Mouse (Mus musculus) cerebellum, postnatal 14 days (tissue): ENCODE measurements at regions not wholly inside any gene's neighbourhood (a gene's known extent, or its start where the extent isn't known, plus 50 kb on each side); places are given as distances from the start of the nearest gene placed in this dataset.

Source experiments
- DNase-seq, 2 experiments: peaks; one replicate each; pipeline ENCODE4 v3.0.0; 2021; ENCODE audit warnings: mixed read lengths in 2 of 2

DNA sequence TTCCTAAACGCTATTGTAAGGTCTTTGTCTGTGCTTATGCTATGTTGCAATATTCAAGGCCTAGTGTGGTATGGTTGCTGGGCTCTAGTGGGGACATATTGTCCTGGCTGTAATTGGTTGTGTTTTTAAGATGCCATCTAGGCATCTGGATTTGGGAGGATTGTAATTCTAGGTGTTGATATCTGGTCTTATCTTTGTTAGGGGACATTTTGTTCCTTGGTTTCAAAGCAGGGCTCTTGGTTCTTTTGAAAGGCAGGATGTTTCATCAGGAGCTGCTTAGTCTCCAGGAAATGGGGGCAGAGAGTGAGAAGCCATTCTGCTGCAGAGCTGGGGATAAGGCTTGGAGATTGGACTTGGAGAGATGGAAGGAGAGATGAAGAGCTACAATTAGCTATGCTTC, 194.7 kb upstream of the Usp24 start:
- DNase-seq, result no peak

DNA sequence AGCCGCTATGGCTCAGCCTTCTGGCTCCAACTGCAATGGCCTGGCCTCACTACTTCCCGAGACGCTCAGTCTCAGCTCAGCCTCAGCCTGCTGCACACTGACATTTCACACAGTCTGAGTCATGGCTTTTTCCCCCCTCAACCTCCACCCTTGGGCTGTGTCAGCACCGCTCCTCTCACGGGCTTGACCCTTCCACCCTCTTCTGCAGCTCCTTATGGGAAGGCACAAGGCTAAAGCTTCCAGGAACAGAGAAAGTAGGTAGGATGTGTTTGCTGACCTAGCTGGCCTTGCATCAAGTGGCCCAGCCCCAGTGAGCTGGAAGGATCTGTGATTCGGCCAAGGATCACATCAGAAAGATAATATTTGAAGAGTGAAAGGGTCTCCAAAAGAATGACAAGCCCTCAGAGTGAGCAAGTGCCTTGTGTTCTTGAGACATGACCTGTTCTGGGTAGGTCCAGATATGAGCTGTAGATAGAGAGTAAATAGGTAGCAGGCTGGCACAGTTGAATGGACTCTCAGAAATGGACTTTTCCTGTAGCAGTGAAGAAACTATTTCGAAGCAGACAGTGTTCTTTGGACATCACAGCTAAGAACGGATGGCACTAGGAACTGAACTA, 192.9 kb upstream of the Usp24 start:
- no peak for DNase-seq

DNA sequence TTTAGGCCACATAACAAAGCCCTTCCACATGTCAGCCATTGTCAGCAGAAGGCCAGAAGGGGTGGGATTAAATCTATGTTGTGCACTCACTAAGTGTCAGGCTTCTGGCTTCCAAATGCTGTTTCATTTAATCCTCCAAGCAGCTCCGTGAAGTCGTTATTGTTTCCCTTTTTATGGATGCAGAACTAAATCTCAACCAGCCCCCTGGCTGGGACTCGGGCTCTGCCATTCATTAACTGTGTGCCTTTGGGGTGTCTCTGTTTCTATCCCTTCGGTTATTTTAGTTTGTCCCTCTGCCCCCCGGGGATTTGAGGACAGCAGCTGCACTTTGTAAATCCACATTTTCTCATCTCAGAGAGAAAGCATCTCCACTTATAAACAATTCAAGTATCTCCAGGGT, 188.8 kb upstream of the Usp24 start:
- DNase-seq, result no peak

DNA sequence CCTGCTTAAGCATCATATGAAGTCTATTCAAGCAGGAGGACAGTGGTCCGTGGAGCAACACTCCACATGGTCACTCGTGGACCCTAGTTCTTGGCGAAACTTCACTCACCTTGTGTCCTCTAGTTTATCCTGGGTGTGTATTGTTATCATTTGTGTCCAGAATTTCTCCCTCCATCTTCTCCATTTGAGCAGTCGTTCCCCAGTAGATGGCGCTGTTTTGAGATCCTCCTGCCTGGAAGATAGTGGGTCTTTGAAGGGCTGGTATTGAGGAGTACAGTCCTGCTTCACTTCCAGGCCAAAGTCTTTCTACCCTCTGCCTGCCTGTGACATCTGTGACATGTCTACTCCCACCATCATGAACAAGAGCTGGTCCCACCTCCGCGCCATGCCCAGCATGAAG, 188.4 kb upstream of the Usp24 start:
- peak; percentile 43 to 64 for DNase-seq

DNA sequence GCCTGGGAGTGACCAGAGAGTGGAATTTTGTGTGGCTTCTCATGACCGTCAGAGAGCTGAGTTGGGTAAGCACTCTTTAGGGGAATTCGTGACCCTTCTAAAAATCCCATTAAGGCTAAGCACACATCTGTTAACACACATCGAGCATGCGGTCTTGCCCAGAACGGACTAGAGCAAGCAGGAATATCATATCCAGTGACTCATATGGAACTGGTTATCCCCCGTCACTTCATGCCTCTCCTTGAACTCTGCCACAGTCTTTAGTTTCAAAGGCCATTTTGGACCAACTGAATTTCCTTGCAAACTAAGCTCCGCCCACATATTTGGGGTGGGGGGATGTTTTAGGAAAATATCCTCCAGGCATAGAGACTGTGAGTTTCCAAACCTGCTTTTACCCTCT, 186.7 kb upstream of the Usp24 start:
- DNase-seq, result no peak

DNA sequence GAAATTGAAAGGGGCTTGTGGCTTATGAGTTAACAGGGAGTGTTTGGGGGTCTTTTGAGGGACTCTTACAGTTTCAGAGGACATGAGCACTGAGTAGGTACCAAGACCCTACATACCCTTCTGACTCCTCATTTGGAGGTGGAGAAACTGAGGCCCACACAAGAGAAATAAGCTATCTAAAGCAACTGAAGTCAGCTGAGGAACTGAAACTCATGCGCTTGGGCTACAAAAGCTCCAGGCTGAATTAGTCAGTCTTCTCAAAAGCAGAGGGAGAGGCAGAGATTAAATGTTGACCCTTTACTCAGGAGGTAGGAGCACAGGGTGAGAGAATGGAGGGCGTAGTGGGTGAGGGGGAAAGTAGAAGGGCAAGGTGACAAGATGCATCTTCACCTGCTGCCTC, 186.2 kb upstream of the Usp24 start:
- DNase-seq, result no peak

DNA sequence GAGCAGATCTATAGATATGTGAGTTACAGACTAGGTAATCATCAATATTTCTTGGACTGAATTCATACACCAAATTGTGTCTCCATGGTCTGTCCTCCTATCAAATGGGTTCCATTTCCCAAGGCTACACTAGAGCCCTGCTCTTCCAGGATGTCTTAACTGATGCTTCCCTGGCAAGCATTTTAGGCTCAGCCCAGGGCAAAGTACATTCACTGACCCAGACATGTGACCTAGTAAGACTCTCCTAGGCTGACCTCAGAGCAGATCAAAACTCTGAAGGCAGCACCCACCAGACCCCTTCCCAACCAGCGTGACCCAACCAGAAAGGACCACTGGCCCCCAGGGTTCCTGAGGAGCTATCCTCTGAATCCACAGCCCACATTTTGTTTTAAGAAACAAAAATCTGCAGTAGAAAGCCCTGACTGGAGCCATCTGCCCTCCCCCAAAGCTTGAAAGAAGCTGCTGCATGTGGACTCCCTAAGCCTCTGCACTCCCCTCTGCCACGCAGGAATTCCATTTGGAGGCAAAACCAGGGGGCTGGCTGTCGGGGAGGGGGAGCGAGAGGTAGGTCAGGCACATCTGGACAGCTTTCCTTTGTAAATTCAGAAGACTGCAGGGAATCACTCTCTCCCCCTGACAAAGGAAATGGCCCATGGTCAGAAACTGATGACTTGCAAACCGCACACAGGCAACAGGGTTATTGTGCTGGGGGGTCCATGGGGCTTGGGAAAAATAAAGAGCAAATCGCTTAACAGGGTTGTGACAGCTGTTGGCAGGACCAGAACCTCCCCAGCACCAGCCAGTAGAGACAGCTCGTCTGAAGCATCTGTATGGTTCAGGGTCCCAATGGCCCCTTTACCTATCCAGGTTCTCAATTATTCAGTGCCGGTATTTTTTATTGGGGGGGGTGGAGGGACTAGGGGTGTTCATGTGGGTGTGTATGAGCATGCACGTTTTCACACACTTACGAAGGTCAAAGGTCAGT, 182.0 kb upstream of the Usp24 start:
- no peak for DNase-seq

DNA sequence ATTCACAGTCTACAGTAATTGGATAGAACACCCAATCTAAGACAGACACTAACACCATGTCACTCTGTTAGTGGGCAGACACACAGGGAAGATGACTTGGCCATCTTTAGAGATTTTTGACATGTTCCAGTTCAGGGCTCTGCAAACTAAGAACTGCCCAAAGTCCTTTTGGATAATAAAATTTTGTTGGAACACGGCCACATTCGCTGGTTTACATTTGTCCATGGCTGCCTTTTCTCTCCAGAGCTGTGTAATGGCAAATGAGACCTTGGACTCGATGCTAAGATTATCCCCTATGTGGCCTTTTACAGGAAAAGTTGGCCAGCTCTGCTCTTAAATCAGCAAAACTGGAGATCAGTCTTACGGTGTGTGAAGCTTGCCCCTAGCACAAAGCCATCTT, 173.3 kb upstream of the Usp24 start:
- DNase-seq, result no peak

DNA sequence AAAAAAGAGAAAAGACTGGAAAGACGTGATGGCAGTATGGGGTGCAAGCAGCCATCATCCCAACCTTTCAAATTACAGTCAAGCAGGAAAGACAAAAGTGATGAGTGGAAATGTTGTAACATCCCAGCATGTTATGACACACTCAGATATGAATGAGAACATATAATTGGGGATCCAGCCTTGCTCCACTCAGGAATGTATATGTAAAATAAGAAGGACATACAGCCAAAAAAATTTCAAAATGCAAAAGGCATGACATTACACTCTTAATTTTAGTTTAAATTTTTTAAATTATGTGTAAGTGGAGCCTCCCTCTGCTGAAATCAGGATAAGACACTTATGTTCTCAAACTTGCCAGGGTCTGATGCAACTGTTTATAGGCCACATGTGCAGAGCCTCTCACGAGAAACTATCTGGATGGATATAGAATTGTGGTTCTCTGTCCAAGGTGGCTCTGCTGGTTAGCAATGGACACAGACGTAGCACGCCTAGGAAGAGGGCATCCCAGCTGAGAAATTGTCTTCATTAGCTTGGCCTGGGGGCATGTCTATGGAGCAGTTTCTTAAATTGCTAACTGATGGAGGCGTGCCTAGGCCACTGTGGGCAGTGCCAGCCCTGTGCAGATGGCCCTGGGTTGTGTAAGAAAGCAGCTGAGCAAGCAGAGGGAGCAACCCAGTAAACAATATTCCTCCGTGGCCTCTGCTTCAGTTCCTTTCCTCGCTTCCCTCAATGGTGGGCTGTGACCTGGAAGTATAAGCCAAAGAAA, 171.5 kb upstream of the Usp24 start:
- DNase-seq, result peak; percentile 33 to 38

DNA sequence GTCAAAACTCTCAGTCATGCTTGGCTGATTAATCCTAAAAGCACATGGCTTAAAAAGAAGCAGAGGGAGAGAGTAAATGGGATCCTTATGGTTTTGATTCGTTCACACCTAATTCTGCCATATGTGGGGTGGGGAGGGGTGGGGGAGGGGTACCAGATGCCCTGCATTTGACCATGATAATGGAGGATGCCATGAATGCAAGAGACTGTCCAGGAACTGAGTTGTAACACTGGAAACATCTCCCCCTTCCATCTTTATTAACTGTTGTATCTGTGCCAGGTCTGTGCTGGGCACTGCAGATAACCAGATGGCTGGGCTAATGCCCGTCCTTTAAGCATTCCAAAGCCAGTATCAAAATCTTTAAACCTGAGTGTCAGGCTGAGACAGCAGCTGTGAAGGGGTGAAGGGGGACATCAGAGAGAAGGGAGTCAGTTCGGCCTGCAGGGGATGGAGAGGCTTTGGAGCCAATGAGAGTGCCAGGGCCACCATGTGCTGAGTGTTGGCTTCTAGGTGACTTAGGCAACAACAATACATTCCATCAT, 169.0 kb upstream of the Usp24 start:
- DNase-seq, result peak; percentile 44 to 58

DNA sequence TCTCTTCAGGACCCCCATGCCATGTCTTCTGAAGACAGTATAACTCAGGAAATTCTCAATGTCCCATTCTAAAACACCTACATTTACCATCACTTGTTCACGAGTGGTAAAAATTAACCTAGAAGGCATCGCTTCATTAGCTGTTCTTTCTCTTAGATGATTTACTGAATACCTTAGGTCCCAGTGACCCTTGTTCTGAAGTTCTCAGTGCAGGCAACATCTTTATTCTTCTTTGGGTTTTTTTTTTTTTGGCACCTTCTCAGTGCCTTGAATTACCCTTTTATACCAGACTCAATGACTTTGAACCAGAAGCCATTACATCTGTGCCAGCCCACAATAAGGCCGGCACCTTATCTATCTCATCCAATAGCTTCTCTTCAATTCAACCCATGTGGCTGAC, 167.1 kb upstream of the Usp24 start:
- DNase-seq, result no peak

DNA sequence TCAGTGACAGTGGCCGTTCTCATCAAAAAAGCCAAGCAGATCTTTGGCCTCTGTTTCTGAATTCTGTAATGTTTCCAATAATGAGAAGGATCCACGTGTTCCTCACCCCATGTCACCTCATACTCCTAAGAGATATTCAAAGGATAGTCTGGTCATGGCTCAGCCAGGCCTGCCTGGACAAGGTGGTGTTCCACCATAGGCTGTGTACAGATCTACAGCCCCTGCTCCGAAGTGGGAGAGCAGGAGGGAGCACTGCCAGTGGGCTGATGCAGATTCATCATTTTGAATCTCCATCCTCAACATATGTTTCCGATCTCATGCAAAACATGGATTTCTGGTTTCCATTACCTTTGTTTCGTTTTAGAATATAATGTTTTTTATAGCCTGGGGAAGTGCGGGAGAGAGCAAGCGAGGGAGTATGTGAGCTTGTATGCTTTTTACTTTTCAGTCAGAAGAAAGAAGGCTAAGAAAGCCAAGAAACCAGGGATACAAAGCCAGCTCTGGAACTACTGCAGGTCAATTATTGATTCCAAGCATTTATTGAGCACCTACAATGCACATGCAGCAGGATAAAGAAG, 166.5 kb upstream of the Usp24 start:
- DNase-seq, result no peak

DNA sequence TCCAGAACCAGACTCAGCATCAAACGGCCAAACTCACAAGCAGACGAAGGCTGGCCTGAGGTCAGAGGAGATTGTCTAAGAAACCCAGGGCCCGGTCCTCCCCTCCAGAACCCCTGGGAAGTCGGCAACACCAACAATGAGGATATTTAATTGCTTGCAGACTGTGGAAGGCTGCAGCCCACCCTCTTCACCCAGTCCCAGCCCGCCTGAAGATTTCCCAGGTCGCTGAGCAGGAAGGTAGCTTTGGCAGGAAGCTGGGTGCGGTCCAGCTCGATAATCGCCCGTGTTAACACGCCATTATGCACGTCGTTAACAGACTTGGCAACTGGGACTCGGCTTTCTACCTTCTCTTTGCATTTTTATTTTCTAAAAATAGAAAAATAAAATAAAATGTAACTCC, 165.2 kb upstream of the Usp24 start:
- DNase-seq, result peak; percentile 12 to 28

DNA sequence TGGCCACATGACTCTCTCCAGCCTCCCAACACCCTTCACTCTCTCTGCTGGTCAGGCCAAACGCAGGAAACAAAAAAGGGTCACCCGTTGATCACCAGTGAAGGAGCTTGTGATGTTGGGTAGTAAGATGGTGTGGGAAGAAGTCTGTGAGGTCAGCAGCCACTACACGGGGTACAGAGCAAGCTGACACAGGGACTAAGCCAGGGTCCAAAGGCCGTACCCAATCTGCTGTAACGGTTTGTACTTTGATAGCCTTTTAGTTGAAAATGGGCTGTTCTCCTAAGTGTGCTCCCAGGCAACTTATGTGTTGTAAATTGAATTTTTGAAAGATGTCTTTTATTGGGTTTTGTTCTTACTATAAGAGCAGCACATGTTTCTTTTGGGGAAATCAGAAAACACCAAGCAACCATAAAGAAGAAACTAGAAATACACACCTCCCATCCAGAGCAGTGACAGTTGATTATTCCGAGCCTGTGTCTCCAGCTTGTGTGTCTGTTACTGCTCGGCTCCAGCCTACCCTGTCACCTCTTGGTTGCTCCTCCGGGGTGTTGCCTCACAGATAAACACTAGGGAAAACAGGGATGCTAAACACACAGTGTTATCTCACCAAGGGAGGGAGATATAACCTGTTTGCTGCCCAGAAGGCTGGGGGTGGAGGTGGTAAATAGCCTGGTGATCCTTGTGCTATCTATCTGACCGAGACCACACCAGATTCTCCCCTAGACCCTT, 158.4 kb upstream of the Usp24 start:
- DNase-seq, result no peak

DNA sequence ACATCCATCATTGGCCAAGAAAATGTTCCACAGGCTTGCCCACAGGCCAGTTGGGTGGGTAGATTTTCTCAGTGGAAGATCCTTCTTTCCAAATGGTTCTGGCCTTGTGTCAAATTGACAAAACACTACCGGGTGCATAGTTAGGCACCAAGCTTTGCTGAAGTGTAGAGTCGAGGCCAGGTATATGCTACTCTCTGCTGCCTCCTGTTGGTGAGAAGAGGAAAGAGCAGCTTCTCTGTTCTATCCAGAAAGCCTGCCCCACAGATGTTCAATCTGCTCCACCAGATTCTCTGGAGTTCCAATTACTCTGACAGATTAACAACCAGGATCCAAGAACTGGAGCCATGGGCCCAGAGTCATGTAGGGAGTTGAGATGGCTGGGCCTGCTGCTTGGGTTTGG, 154.4 kb upstream of the Usp24 start:
- DNase-seq, result no peak

DNA sequence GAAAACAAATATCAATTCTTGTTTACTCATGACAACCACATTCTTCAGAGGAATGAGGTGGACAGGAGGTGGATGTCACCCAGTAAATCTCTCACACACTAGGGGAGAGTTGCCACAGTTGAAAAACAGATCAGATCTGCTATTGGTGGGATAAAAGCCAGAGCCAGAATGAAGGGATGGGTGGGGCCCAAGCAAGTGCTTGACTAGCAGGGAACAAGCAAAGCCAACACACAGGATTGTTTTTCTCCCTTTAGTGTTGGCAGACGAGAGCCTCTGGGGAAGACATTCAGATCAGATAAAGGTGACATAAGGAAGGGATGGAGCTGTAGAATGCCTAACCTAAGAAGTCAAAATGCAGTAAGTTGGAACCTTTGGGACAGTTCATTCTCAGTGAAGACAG, 153.5 kb upstream of the Usp24 start:
- no peak for DNase-seq

DNA sequence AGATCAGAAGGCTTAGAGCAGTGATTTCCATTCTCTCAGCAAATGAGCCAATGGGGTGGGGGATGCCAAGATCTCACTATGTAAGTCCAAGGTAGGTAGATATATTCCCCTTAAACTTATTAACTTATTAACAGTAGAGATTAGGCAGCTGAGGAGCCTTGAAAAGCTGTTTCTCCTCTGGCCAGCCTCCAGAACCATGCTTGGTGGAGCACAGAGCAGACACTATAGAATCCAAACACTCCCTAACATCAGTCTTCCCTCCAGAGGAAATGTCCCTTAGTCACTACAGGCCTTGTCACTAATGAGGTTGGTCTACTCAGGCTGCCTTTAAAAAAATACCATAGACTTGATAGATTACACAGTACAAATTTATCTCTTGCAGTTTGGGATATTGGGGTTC, 152.8 kb upstream of the Usp24 start:
- no peak for DNase-seq

DNA sequence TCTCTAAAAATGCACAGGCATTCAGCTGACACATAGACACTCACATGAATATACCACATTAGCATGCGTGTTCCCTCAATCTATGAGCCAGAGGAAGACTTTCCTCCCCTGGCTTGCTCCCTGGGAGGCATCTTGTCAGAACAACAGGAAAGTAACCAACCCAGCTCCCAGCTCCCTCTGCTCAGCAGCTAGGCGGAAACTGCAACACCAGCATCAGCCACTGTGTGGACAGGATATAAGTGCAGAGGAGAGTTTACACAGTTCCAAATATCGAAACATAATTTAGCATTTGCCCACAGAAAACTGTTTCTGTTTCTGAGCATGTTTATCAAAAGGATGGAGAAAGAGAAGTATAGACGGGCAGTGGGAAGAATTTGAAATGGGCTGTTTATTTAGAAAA, 148.3 kb upstream of the Usp24 start:
- DNase-seq, result no peak

DNA sequence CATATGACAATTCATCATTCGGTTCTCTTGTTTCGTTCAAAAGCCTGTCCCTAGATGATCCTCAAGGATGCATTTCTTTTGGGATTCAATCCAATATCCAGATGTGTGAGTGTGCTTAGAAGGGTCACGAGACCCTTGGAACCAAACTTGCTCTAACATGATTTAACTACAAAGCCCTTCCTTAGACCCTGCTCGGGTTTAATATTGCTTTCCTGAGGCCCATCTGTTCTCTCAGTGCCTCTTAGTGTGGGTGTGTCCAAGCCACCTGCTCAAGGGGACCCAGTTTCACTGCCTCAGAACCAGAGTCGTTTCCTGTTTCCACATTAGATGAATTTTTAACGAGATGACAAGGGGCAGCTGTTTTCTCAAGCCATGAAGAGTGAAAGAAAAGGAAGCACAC, 147.3 kb upstream of the Usp24 start:
- DNase-seq, result no peak

DNA sequence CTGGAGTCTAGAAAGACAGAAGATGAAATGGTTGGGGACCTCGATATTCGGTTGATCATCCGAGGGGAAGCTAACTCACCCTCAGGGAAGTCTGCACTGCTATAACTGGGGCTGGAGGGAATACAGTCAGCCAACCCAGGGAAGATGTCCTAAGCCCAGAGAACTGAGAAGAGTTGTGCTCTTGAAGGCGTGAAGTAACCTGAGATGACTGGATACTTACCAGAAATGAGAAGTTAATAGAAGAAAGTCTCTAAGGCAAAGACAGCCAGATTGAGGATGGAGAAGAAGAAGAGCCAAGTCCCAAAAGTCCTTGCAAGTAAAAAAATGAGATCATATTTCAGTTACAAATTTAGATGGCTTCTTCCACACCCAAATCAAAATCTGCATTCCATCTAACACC, 146.5 kb upstream of the Usp24 start:
- no peak for DNase-seq

DNA sequence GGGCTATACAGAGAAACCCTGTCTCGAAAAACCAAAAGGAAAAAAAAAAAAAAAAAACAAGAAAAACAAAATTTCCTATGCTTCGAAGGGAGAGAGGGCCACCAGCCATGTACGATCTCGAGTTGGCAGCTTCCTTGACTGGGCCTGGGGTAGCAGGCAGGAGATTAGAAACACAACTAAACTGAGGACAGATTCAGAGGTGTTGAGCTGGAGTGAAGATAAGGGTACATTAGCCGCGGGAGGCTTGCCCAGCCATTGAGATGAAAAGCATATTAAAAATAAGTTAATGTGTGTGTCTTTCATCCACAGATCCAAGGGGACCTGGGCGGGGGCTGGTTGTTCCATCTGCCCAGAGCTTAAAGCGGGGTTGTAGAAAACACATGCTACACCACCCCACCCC, 145.3 kb upstream of the Usp24 start:
- no peak for DNase-seq

DNA sequence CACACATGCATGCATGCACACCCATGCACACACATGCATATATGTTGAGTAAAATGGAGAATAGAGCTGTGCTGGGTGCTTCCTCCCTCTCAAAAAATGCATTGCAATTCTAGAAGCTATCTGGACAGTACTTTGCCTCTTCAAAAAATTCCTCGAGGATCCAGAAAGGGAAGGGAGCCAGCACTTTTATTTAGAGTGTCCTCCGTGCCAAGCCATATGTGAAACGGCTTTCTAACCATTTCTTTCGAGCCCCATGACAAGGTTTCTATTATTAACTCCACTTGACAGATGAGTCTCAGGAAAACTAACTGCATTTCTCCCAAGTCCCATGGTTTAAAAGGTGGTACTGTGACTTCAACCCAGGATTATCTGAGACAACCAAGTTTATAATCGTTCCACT, 140.7 kb upstream of the Usp24 start:
- no peak for DNase-seq
